ENCODE assay signal across 8 mouse cellular contexts in genomic region chr12:17265971-17266672, GRCm38 (mm10). TPM values are rescaled to one million over a fixed set of nuclear protein-coding genes. Genes with fewer than 3 reads are reported as not detected.
A peak's percentile ranks its signal among the peaks of the same experiment; 100 is the strongest.
DNase-seq lines count a peak whose midpoint lies in the region; ATAC-seq and TF ChIP-seq lines count a peak whose summit lies in the region.

Pdia6 (plus strand) TSS chr12:17266545.

- H3K4me3 ChIP-seq in bone marrow, adult 2 months (replicated peaks; ENCODE audit: control insufficient read depth, low read depth, low read length): peak within 1 kb of the TSS; percentile 94
- H3K4me3 ChIP-seq in embryonic facial prominence, embryonic 15.5 days (replicated peaks): peak within 1 kb of the TSS; percentile 95
- H3K4me3 ChIP-seq in limb, embryonic 14.5 days (replicated peaks; ENCODE audit: low read length): peak within 1 kb of the TSS; percentile 87
- H3K4me3 ChIP-seq in midbrain, postnatal 0 days (ENCODE audit: low read depth, low read length): peak within 1 kb of the TSS; percentile 98

- no peak for TF ChIP-seq CTCF in bone marrow, adult 2 months (IDR thresholded peaks at IDR 0.05; ENCODE audit: control insufficient read depth, insufficient read depth, low read length)
- TF ChIP-seq CTCF in midbrain, postnatal 0 days (IDR thresholded peaks at IDR 0.05): no peak

- peak; percentile 99 for ATAC-seq in embryonic facial prominence, embryonic 15.5 days (ENCODE audit: insufficient number of reproducible peaks, low FRiP score, low TSS enrichment, low read depth)
- peak; percentile 99 for ATAC-seq in limb, embryonic 14.5 days (ENCODE audit: low FRiP score, low read depth)
- ATAC-seq in midbrain, postnatal 0 days (ENCODE audit: low FRiP score): peak; percentile 99

- no peaks in the 10 kb centered on the region for H3K9me3 ChIP-seq in embryonic facial prominence, embryonic 15.5 days (replicated peaks)
- H3K9me3 ChIP-seq in limb, embryonic 14.5 days (ENCODE audit: control insufficient read depth, low read length): no peaks in the 10 kb centered on the region
- no peaks in the 10 kb centered on the region for H3K9me3 ChIP-seq in midbrain, postnatal 0 days (ENCODE audit: low read length)

- WGBS in bone marrow, adult 2 months: 3% methylated on average over 48 of the region's 48 CpGs
- under 1% methylated on average over 48 of the region's 48 CpGs for WGBS in embryonic facial prominence, embryonic 15.5 days
- WGBS in limb, embryonic 14.5 days: 3% methylated on average over 32 of the region's 48 CpGs
- WGBS in midbrain, postnatal 0 days: 1% methylated on average over 45 of the region's 48 CpGs

- H3K4me1 ChIP-seq in bone marrow, adult 2 months (ENCODE audit: control insufficient read depth, insufficient read depth, low read length): peaks cover 1% of the 10 kb centered on the region
- peaks cover 26% of the 10 kb centered on the region for H3K4me1 ChIP-seq in embryonic facial prominence, embryonic 15.5 days
- H3K4me1 ChIP-seq in limb, embryonic 14.5 days (ENCODE audit: control insufficient read depth, insufficient read depth, low read length): peaks cover 22% of the 10 kb centered on the region
- peaks cover 6% of the 10 kb centered on the region for H3K4me1 ChIP-seq in midbrain, postnatal 0 days (ENCODE audit: insufficient read depth, low read length)

- DNase-seq in 416B (ENCODE audit: low read depth): peak; percentile 93
- peak; percentile 87 for DNase-seq in heart, adult 8-10 months (ENCODE audit: low spot score)
- peak; percentile 93 for DNase-seq in kidney, adult 9 months
- peak; percentile 96 for DNase-seq in limb, embryonic 14.5 days (ENCODE audit: low spot score)
- DNase-seq in midbrain, postnatal 0 days (ENCODE audit: low spot score): peak; percentile 96
- peak; percentile 83 to 88 for DNase-seq in spleen, postnatal 14 days (ENCODE audit: low spot score in 2 of 2)

- peaks cover 22% of the 10 kb centered on the region for H3K36me3 ChIP-seq in embryonic facial prominence, embryonic 15.5 days
- peaks cover 23% of the 10 kb centered on the region for H3K36me3 ChIP-seq in limb, embryonic 14.5 days (ENCODE audit: control insufficient read depth, insufficient read depth, low read length)
- H3K36me3 ChIP-seq in midbrain, postnatal 0 days (ENCODE audit: insufficient read depth, low read length): peaks cover 8% of the 10 kb centered on the region

- peak within 1 kb of the TSS; percentile 60 for H3K4me2 ChIP-seq in embryonic facial prominence, embryonic 15.5 days (replicated peaks)
- peak within 1 kb of the TSS; percentile 78 for H3K4me2 ChIP-seq in limb, embryonic 14.5 days (replicated peaks; ENCODE audit: low read depth, low read length, severe bottlenecking)
- peak within 1 kb of the TSS; percentile 62 for H3K4me2 ChIP-seq in midbrain, postnatal 0 days (ENCODE audit: low read depth, low read length, poor library complexity, severe bottlenecking)

- peak within 1 kb of the TSS; percentile 96 for H3K9ac ChIP-seq in embryonic facial prominence, embryonic 15.5 days
- H3K9ac ChIP-seq in limb, embryonic 14.5 days (ENCODE audit: low read depth, low read length, severe bottlenecking): peak within 1 kb of the TSS; percentile 92
- peak within 1 kb of the TSS; percentile 81 for H3K9ac ChIP-seq in midbrain, postnatal 0 days (replicated peaks; ENCODE audit: low read length, poor library complexity, severe bottlenecking)

- TF ChIP-seq POLR2A in bone marrow, adult 2 months (IDR thresholded peaks at IDR 0.05; ENCODE audit: borderline replicate concordance, control insufficient read depth, low read depth, low read length): peak; percentile 91; the same call in 1 of the 2 replicates
- peak; percentile 93; the same call in 1 of the 2 replicates for TF ChIP-seq POLR2A in limb, embryonic 14.5 days (IDR thresholded peaks at IDR 0.05; ENCODE audit: borderline replicate concordance, extremely low read depth, insufficient read depth, insufficient read length)

- H3K27ac ChIP-seq in bone marrow, adult 2 months (ENCODE audit: control insufficient read depth, insufficient read depth, low read depth, low read length, poor library complexity): peak within 1 kb of the TSS; percentile 70
- peak within 1 kb of the TSS; percentile 87 for H3K27ac ChIP-seq in embryonic facial prominence, embryonic 15.5 days (replicated peaks)
- H3K27ac ChIP-seq in limb, embryonic 14.5 days (replicated peaks; ENCODE audit: low read depth, low read length): peak within 1 kb of the TSS; percentile 70
- peak within 1 kb of the TSS; percentile 77 for H3K27ac ChIP-seq in midbrain, postnatal 0 days (ENCODE audit: low read depth, low read length)

- no peaks in the 10 kb centered on the region for H3K27me3 ChIP-seq in embryonic facial prominence, embryonic 15.5 days
- H3K27me3 ChIP-seq in limb, embryonic 14.5 days (ENCODE audit: control insufficient read depth, insufficient read depth, low read length): no peaks in the 10 kb centered on the region
- no peaks in the 10 kb centered on the region for H3K27me3 ChIP-seq in midbrain, postnatal 0 days (ENCODE audit: insufficient read depth, low read length)

RNA-seq across cellular contexts. Expression of gene Pdia6, which starts in this region (rescaled TPM):
- 49.6 and 79.1 TPM in 2 replicates for polyA plus RNA-seq in bone marrow, adult 2 months (2011; ENCODE audit: insufficient read depth, insufficient read length, low replicate concordance, missing spikeins)
- polyA plus RNA-seq in embryonic facial prominence, embryonic 15.5 days (2015; fragmentation: Nextera tagmentation; extraction: Ambion mirVana): 562 and 594 TPM in 2 replicates
- total RNA-seq in heart, adult 8-10 months (2022): 100 to 1,000 TPM in 1 of 4 experiments, 10 to 100 TPM in 3; 84.8 to 109 (median 93.8) TPM
- polyA plus RNA-seq in limb, embryonic 14.5 days (2012; rRNA removed): 316 and 435 TPM in 2 replicates
- 574 and 584 TPM in 2 replicates for polyA plus RNA-seq in limb, embryonic 14.5 days (2014; fragmentation: Nextera tagmentation; extraction: Ambion mirVana)
- 85.4 and 116 TPM in 2 replicates for total RNA-seq in midbrain, postnatal 0 days (2014; rRNA removed)
- 184 and 188 TPM in 2 replicates for polyA plus RNA-seq in midbrain, postnatal 0 days (2015; fragmentation: Nextera tagmentation; extraction: Ambion mirVana)

Comparison
In these comparisons a context has a peak if more than half of its experiments do, and no peak if none do; other contexts are left out.
1. Peak in every context shown above with its lines: DNase-seq, ATAC-seq, H3K4me3 ChIP-seq and H3K27ac ChIP-seq.